Mouse (Mus musculus): ENCODE results near the gene Ttc37. TPM values are rescaled to one million over a fixed set of nuclear protein-coding genes. Genes with fewer than 3 reads are reported as not detected.

The Ttc37 gene
- polyA plus RNA-seq, 1 experiment from 2014 or later = 17.5 TPM

DNA sequence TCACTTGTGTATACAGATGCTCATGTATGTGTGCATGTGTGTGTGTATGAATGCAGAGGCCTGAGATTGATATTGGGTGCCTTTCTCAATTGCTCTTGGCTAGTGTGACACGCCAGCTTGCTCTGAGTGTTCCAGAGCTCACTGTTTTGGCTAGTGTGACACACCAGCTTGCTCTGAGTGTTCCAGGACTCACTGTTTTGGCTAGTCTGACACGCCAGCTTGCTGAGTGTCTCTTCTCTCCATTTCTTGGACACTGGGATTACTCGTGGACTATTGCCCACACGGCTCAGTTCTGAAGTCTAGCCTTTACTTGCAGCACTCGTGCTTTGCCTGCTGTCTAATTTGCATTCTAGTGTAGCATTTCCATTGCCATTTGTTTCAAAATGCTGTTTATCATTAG lies 80.2 kb downstream of the Ttc37 start:
- H3K4me1 ChIP-seq = no peaks in the 10 kb centered on the region
- no peaks in the 10 kb centered on the region for H3K27me3 ChIP-seq
- H3K36me3 ChIP-seq = peaks cover 58% of the 10 kb centered on the region
- no peak overlapping the region for H3K4me3 ChIP-seq
- peaks cover 10% of the 10 kb centered on the region for H3K9me3 ChIP-seq
- no peak overlapping the region for H3K4me2 ChIP-seq (replicated peaks)
- H3K27ac ChIP-seq = no peak overlapping the region
- no peak overlapping the region for H3K9ac ChIP-seq
- WGBS = 95% methylated on average over 5 of the region's 5 CpGs
- no peak for ATAC-seq (ENCODE audit: low FRiP score, low read depth)

- Histone ChIP-seq H3K36me3 (peaks cover 61% of the 10 kb centered on the region), H3K27ac (no peak overlapping the region), H3K4me2 (replicated peaks) (no peak overlapping the region), H3K9me3 (no peaks in the 10 kb centered on the region), H3K4me1 (no peaks in the 10 kb centered on the region), H3K4me3 (no peak overlapping the region), H3K27me3 (no peaks in the 10 kb centered on the region), H3K9ac (no peak overlapping the region)
- no peak for ATAC-seq (ENCODE audit: low FRiP score, low read depth)
- WGBS = 93% methylated on average over 5 of the region's 5 CpGs
These were observed 89.1 kb downstream of the Ttc37 start for GRCm38 (mm10) chr13:76187651-76188050.

DNA sequence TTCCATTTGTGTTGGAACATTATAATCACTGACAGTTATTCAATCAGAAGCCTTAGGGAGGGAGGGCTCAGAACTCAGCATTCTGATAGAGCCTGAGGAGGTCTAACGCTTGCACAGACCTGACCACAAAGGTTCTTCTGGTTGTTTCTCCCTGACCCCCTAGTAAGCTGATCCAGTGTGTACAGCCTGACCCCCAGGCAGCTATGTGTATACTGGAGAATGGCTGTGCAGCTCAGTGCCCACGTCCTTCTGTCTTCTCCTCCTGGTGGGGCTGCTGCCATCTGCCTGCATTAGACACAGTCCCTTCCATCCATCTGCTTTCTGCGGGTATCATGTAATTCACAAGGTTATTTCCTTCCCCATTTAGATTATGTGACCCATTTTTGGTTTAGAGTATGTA lies 90.7 kb downstream of the Ttc37 start:
- Histone ChIP-seq H3K27me3 (no peaks in the 10 kb centered on the region), H3K9ac (no peak overlapping the region), H3K4me3 (no peak overlapping the region), H3K4me1 (no peaks in the 10 kb centered on the region), H3K9me3 (no peaks in the 10 kb centered on the region), H3K4me2 (replicated peaks) (no peak overlapping the region), H3K36me3 (peaks cover 62% of the 10 kb centered on the region), H3K27ac (no peak overlapping the region)
- 90% methylated on average over 3 of the region's 3 CpGs for WGBS
- no peak; the same call in 1 of the 2 replicates for ATAC-seq (ENCODE audit: low FRiP score, low read depth)

DNA sequence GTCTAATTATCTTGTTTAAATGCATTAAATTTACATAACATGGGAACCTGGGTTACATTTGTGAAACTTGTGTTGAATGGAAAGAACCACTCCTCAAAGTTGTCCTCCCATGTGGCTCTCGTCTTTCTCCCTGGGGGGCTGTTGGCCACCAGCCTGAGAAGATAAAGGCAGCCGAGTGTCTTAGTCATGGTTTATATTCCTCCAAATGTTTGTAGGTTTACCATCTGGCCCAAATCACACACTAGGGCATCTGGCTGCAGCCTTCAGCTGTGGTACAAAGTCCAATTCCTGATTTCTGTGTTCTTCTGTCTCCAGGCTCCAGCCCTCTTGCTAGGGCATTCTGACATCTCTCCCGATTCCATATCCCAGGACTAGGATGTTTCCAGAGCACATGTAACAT lies 91.7 kb downstream of the Ttc37 start:
- Histone ChIP-seq H3K9me3 (no peaks in the 10 kb centered on the region), H3K4me1 (no peaks in the 10 kb centered on the region), H3K4me2 (replicated peaks) (no peak overlapping the region), H3K27ac (no peak overlapping the region), H3K4me3 (no peak overlapping the region), H3K27me3 (no peaks in the 10 kb centered on the region), H3K36me3 (peaks cover 62% of the 10 kb centered on the region), H3K9ac (no peak overlapping the region)
- ATAC-seq (ENCODE audit: low FRiP score, low read depth) = no peak
- WGBS = 75% methylated on average over 3 of the region's 3 CpGs

DNA sequence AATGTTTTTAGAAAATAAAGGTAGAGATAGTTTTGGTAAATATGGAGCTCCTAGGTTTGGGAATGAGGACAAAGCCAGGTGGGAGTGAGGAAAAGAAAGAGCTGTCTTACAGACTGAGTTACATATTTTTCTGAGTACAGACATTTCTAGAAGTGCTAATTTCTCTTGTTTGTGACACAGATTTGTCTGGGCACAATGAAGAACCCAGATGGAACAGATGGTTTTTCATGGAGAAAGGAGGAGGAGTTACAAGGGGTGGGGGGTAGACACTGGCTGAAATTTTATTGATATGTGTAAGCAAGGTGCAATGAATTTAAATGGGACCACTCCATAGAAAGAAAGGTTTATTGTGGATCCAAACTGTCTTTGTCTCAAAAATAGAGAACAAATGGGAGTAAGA lies 96.4 kb downstream of the Ttc37 start:
- Histone ChIP-seq H3K4me1 (no peaks in the 10 kb centered on the region), H3K9ac (no peak overlapping the region), H3K27ac (no peak overlapping the region), H3K4me2 (replicated peaks) (no peak overlapping the region), H3K9me3 (no peaks in the 10 kb centered on the region), H3K4me3 (no peak overlapping the region), H3K27me3 (no peaks in the 10 kb centered on the region), H3K36me3 (peaks cover 46% of the 10 kb centered on the region)
- no peak for ATAC-seq (ENCODE audit: low FRiP score, low read depth)

- Histone ChIP-seq H3K9ac (no peak overlapping the region), H3K4me1 (no peaks in the 10 kb centered on the region), H3K4me2 (replicated peaks) (no peak overlapping the region), H3K27me3 (no peaks in the 10 kb centered on the region), H3K27ac (no peak overlapping the region), H3K9me3 (no peaks in the 10 kb centered on the region), H3K36me3 (peaks cover 39% of the 10 kb centered on the region), H3K4me3 (no peak overlapping the region)
- 94% methylated on average over 8 of the region's 8 CpGs for WGBS
- ATAC-seq (ENCODE audit: low FRiP score, low read depth) = no peak
These were observed 97.1 kb downstream of the Ttc37 start for GRCm38 (mm10) chr13:76195431-76196138.

DNA sequence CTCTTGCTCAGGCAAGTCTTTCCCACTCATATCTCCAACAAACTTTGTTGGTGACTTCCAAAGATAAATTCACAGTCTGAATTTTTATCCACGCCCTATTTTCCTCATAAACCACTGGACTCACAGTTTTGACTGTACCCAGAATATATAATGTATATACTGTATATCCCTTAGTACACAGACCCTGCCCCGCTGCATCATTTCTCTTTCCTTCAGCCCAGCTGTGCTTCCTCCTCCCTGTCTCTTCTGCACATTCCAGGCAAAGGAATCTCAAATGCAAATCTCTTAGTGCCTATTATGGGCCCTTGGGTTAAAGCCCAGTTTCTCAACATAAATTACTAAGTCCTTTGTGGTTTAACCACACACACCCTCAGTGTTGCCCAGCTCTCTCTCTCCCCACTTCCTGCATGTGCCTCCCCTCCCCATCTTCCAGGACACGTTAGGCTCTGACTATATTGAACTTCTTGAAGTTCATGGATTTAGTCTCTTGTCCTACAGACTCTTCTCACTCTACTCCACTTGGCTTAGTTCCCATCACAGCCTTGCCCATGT lies 98.8 kb downstream of the Ttc37 start:
- ATAC-seq (ENCODE audit: low FRiP score, low read depth) = no peak
- Histone ChIP-seq H3K27ac (no peak overlapping the region), H3K4me2 (replicated peaks) (no peak overlapping the region), H3K9me3 (no peaks in the 10 kb centered on the region), H3K9ac (no peak overlapping the region), H3K4me1 (no peaks in the 10 kb centered on the region), H3K36me3 (peaks cover 21% of the 10 kb centered on the region), H3K27me3 (no peaks in the 10 kb centered on the region), H3K4me3 (no peak overlapping the region)
- 81% methylated on average over 3 of the region's 3 CpGs for WGBS

- Histone ChIP-seq H3K4me3 (no peak overlapping the region), H3K4me1 (no peaks in the 10 kb centered on the region), H3K9me3 (no peaks in the 10 kb centered on the region), H3K9ac (no peak overlapping the region), H3K4me2 (replicated peaks) (no peak overlapping the region), H3K27me3 (no peaks in the 10 kb centered on the region), H3K27ac (no peak overlapping the region), H3K36me3 (peaks cover 14% of the 10 kb centered on the region; the same call in 1 of the 2 replicates)
- ATAC-seq (ENCODE audit: low FRiP score, low read depth) = no peak
- WGBS = 91% methylated on average over 4 of the region's 4 CpGs
These were observed 101.4 kb downstream of the Ttc37 start for GRCm38 (mm10) chr13:76199943-76200342.

DNA sequence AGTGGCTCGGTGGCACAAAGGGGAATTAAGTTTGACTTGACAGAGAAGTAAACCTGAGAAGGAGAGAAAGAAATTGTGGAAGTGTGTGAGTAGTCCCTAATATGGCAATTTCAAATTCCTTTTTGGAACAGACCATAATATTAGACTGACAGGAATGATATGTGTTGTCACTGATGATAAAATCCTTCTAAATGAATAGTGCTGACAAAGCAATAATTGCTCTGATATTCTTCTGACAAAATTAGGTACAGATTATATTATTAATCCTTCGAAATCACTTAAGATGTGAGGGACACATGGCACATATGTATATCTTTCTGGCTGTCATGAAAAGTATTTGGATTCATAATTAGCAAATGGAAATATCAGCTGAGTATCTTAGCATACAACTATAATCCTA lies 116.4 kb downstream of the Ttc37 start:
- Histone ChIP-seq H3K4me1 (no peaks in the 10 kb centered on the region), H3K9me3 (no peaks in the 10 kb centered on the region), H3K4me3 (no peak overlapping the region), H3K4me2 (replicated peaks) (no peak overlapping the region), H3K36me3 (no peaks in the 10 kb centered on the region), H3K27me3 (no peaks in the 10 kb centered on the region), H3K9ac (no peak overlapping the region), H3K27ac (no peak overlapping the region)
- no peak for ATAC-seq (ENCODE audit: low FRiP score, low read depth)
- 86% methylated on average over 2 of the region's 2 CpGs for WGBS

GRCm38 (mm10) chr13:76215397-76215796 lies 116.9 kb downstream of the Ttc37 start:
- 0 out of 2 replicates have a peak, but pooled peaks have one; percentile 24 for ATAC-seq (ENCODE audit: low FRiP score, low read depth)

More at GRCm38 (mm10) chr13:76215397-76215796, 116.9 kb downstream of the Ttc37 start:
- H3K27me3 ChIP-seq = no peaks in the 10 kb centered on the region
- no peaks in the 10 kb centered on the region for H3K9me3 ChIP-seq
- no peak overlapping the region for H3K9ac ChIP-seq
- whole genome bisulfite sequencing = 47% methylated on average over 2 of the region's 2 CpGs
- H3K36me3 ChIP-seq = no peaks in the 10 kb centered on the region
- H3K27ac ChIP-seq = no peak overlapping the region
- no peaks in the 10 kb centered on the region for H3K4me1 ChIP-seq
- no peak overlapping the region for H3K4me2 ChIP-seq (replicated peaks)
- H3K4me3 ChIP-seq = no peak overlapping the region
